Mouse (Mus musculus) forebrain, embryonic 11.5 days (tissue): ENCODE measurements around the gene Baz2b. TPM values are rescaled to one million over a fixed set of nuclear protein-coding genes. Genes with fewer than 3 reads are reported as not detected.

Experiments
- ATAC-seq: fragments of 200-750 bp; cut with Nextera tagmentation; replicated peaks from 2 replicates; pipeline ENCODE4 v1.8.0; 2017; ENCODE audit warnings: moderate TSS enrichment; ENCODE audit not compliant: low FRiP score
- DNase-seq: peaks from one replicate; pipeline ENCODE4 v3.0.0-alpha.2; 2017; ENCODE audit warnings: low spot score
- H3K27ac ChIP-seq: fragments of 300-500 bp; sonication (generic); 2 replicates; pipeline ENCODE4 v1.5.1; 2014; ENCODE audit warnings: low read depth, low read length
- H3K27me3 ChIP-seq: fragments of 300-500 bp; sonication (generic); 2 replicates; pipeline ENCODE4 v1.6.1; 2014; ENCODE audit warnings: mild to moderate bottlenecking, low read length, mixed read lengths; ENCODE audit not compliant: control insufficient read depth, insufficient read depth
- H3K36me3 ChIP-seq: fragments of 300-500 bp; sonication (generic); 2 replicates; pipeline ENCODE4 v1.6.1; 2014; ENCODE audit warnings: mild to moderate bottlenecking, low read length, moderate library complexity, mixed read lengths; ENCODE audit not compliant: control insufficient read depth, insufficient read depth
- H3K4me1 ChIP-seq: fragments of 300-500 bp; sonication (generic); replicated peaks from 2 replicates; pipeline ENCODE4 v1.6.1; 2014; ENCODE audit warnings: low read length, mixed read lengths; ENCODE audit not compliant: control insufficient read depth, insufficient read depth
- H3K4me2 ChIP-seq: fragments of 300-500 bp; sonication (generic); 2 replicates; pipeline ENCODE4 v1.6.1; 2014; ENCODE audit warnings: low read depth, mild to moderate bottlenecking, low read length, moderate library complexity, mixed read lengths; ENCODE audit not compliant: severe bottlenecking
- H3K4me3 ChIP-seq: fragments of 300-500 bp; sonication (generic); 2 replicates; pipeline ENCODE4 v1.5.1; 2014; ENCODE audit warnings: low read depth, low read length
- H3K9ac ChIP-seq: fragments of 300-500 bp; sonication (generic); 2 replicates; pipeline ENCODE4 v1.6.1; 2014; ENCODE audit warnings: low read length
- H3K9me3 ChIP-seq: fragments of 300-500 bp; sonication (generic); 2 replicates; pipeline ENCODE4 v1.6.1; 2016; ENCODE audit warnings: low read length, mixed read lengths; ENCODE audit not compliant: control insufficient read depth
- WGBS: fragments of 180-500 bp; shearing (Covaris S2); extraction: QIAGEN DNeasy Blood & Tissue Kit; methylation state at CpG from one replicate; pipeline ENCODE4 v1.1.7; 2014; 5-methylcytosine and 5-hydroxymethylcytosine counted together
- polyA plus RNA-seq: library from polyadenylated mRNA; unstranded; fragments of >200 nt; fragmentation: Nextera tagmentation; extraction: Ambion mirVana; gene quantifications from 2 replicates; pipeline ENCODE4 v1.2.1, GENCODE M21; 2014

The Baz2b gene
- polyA plus RNA-seq, 1 experiment from 2014 or later: 84.0 TPM

DNA sequence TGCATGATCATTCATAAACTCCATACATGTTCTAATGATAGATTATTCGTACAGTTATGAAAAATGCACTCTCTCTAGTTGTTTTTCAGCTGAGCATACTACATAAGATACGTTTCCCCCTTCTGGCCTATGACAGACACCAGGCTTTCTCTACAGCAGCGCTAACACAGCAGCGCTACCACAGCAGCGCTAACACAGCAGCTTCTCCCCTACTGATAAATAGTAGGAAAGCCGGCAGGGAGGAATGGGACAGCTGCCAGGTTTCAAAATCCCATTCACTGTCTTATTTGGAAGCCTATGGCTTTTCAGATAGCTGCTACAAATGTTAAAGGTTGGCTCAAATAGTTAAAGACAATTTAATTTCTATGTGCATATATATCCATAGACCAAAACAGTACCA lies 251.1 kb downstream of the Baz2b start:
- no peak for DNase-seq
- H3K4me1 ChIP-seq: no peaks in the 10 kb centered on the region

DNA sequence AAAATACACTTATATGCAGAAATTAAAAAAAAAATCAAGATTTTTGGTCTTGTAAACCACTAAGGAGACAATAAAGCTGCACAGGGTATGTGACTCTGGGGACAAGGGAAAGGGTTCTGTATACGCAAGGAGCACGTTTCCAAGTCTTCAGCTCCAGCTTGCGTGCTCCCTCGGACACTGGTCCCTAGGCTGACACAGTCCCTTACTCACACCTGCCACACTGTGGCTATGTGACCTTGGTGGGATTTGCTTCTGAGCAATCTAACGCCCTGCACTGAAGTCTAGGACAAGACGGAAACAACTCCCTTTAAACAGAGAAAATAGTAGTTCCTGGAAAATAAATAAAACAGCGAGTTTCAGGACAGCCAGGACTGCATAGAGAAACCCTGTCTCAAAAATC lies 253.7 kb downstream of the Baz2b start:
- no peak overlapping the region for H3K9ac ChIP-seq
- H3K27ac ChIP-seq: no peak overlapping the region
- H3K4me1 ChIP-seq: no peaks in the 10 kb centered on the region
- DNase-seq (no peak), ATAC-seq (no peak)
- no peak overlapping the region for H3K4me3 ChIP-seq
- H3K9me3 ChIP-seq: no peaks in the 10 kb centered on the region
- H3K27me3 ChIP-seq: no peaks in the 10 kb centered on the region
- no peak overlapping the region for H3K4me2 ChIP-seq
- WGBS: 92% methylated on average over 7 of the region's 7 CpGs
- no peaks in the 10 kb centered on the region for H3K36me3 ChIP-seq

More for the DNA sequence above, 251.1 kb downstream of the Baz2b start:
- Histone ChIP-seq H3K9me3 (no peaks in the 10 kb centered on the region), H3K4me3 (no peak overlapping the region), H3K27me3 (no peaks in the 10 kb centered on the region), H3K4me2 (no peak overlapping the region), H3K9ac (no peak overlapping the region), H3K27ac (no peak overlapping the region), H3K36me3 (no peaks in the 10 kb centered on the region)
- 83% methylated on average over 6 of the region's 6 CpGs for WGBS
- no peak for ATAC-seq

DNA sequence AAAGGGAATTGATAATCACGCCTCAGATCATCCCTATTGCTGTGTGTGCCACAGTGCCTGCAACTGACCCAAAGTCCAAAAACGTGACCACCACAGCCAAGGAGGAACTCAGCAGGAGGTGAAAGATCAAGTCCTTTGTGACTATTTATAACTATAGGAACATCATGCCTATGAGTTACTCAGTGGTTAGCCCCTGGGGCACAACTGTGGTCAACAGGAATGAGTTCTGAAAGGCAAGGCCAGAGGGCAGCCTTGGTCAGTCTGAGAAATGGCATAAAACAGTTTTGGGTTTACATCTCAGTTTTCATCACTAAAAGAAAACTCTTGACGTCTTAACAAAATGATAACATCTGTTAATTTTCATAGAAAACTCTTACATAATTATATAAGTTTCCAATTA lies 254.8 kb downstream of the Baz2b start:
- no peak overlapping the region for H3K9ac ChIP-seq
- H3K27me3 ChIP-seq: no peaks in the 10 kb centered on the region
- H3K27ac ChIP-seq: no peak overlapping the region
- DNase-seq: no peak
- H3K4me3 ChIP-seq: no peak overlapping the region
- no peaks in the 10 kb centered on the region for H3K4me1 ChIP-seq
- ATAC-seq: no peak
- no peak overlapping the region for H3K4me2 ChIP-seq
- no peaks in the 10 kb centered on the region for H3K9me3 ChIP-seq
- WGBS: 64% methylated on average over 3 of the region's 3 CpGs
- no peaks in the 10 kb centered on the region for H3K36me3 ChIP-seq

DNA sequence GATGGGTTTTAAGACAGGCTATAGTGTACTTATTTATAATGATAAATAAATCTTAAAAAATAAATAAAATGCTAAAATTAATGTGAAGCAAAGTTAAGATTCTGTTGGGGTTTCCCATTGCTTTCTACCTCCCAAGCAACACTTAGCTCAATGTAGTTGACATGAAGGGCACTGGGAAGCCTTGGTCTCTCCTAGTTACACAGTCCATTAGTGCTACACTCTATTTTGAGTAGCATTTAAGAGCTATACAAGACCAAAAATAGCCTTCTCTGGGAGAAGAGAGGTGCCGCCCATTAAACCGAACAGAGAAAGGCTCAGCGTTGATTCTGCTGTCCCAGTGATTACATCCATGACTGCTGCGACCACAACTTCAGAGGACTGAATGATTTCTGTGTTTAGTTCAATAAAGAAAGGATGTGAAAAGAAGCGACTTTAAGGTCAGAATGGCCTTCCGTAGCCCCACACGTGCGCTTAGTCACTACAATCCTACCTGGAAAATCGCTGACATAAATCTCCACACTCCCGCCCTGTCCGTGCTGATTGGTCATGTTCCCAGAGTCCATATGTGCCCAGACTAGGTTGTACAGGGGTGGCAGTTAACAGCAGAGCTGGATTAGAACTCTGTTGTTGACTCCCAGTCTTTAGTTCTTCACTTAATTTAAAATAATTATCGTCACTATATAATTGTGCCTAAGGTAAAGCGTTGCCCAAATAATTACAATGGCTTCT lies 257.2 kb downstream of the Baz2b start:
- 94% methylated on average over 13 of the region's 13 CpGs for WGBS
- H3K9ac ChIP-seq: no peak overlapping the region
- H3K36me3 ChIP-seq: no peaks in the 10 kb centered on the region; the same call in 1 of the 2 replicates
- DNase-seq: no peak
- H3K4me2 ChIP-seq: no peak overlapping the region
- no peak overlapping the region for H3K4me3 ChIP-seq
- ATAC-seq: no peak
- H3K27me3 ChIP-seq: no peaks in the 10 kb centered on the region
- no peaks in the 10 kb centered on the region for H3K9me3 ChIP-seq
- no peak overlapping the region for H3K27ac ChIP-seq
- H3K4me1 ChIP-seq: no peaks in the 10 kb centered on the region

DNA sequence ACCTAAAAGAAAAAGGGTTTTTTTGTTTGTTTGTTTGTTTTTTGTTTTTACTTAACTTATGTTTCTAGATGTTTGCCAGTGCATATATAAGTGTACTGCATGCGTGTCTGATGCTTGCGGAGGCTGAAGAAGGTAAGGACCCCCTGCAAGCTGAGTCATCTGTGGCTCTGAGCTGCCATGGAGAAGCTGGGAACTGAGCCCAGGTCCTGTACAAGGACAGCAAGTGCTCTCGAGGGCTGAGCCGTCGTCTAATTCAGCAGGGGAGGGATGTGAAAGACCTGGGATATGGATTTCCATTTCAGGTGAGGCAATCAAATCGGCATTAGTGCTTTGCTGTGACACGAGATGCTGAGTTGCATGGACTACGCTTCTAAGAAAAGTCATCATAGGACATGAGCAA lies 257.9 kb downstream of the Baz2b start:
- ATAC-seq (no peak), DNase-seq (no peak)
- Histone ChIP-seq H3K27me3 (no peaks in the 10 kb centered on the region), H3K9ac (no peak overlapping the region), H3K4me3 (no peak overlapping the region), H3K36me3 (no peaks in the 10 kb centered on the region; the same call in 1 of the 2 replicates), H3K27ac (no peak overlapping the region), H3K4me2 (no peak overlapping the region), H3K4me1 (no peaks in the 10 kb centered on the region), H3K9me3 (no peaks in the 10 kb centered on the region)
- WGBS: 93% methylated on average over 8 of the region's 8 CpGs

DNA sequence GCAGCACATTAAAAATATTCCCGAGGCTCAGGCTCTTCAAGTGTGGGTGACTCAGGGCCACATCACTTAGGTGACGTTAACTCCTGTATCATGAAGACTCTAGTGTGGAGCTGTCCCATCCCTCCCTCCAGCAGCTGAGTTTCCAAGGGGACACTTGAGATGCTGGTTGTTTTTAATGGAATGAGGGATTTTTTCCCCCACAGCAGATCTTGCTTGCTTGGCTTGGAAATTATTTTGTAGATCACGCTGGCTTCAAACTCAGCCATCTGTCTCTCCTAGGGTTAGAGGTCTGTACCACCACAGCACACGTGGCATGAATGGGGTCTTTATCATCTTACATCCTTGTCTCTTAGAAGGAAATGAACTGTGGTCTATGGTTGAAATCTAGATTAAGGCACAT lies 258.5 kb downstream of the Baz2b start:
- Histone ChIP-seq H3K36me3 (no peaks in the 10 kb centered on the region; the same call in 1 of the 2 replicates), H3K27me3 (no peaks in the 10 kb centered on the region), H3K4me1 (no peaks in the 10 kb centered on the region), H3K4me2 (no peak overlapping the region), H3K9me3 (no peaks in the 10 kb centered on the region), H3K4me3 (no peak overlapping the region), H3K9ac (no peak overlapping the region), H3K27ac (no peak overlapping the region)
- DNase-seq (no peak), ATAC-seq (no peak)
- WGBS: 87% methylated on average over 4 of the region's 4 CpGs

DNA sequence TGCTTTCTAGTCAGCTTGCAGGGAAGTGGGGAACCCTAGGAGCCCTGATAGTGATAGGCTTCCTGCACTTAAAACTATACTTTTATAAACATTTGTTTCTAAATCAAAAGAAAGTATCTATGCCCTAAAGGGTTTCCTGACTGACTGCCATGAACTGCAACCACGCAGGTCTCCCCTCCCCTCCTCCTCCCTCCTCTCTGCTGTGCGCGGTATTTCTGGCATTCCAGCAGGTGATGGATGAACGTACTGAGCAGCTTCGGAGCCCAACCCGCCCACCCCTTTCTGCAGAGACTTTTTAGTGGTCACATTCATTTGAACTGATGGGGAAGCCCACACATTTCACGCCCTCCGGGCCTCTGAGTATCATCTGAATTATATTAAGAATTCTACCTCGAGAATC lies 273.3 kb downstream of the Baz2b start:
- no peak for ATAC-seq
- WGBS: 45% methylated on average over 9 of the region's 9 CpGs

DNA sequence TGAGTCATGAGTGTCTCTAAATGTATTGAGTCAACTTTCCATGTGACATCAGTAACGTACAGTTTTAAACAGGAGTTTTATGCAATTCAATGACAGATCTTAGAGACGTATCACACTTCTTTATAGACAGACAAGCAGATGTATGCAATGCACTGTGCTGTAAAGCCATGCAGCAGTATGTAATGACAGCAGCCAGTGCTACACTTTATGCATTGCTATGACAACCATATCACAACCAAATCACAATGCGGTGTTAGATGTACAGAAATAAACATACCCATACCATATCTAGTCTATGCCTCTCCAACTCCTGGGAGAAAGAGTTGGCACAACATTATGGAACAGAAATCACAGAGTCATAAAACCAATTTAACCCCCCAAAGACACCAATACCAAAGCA lies 276.5 kb downstream of the Baz2b start:
- DNase-seq: no peak
- H3K27me3 ChIP-seq: no peaks in the 10 kb centered on the region
- no peak overlapping the region for H3K27ac ChIP-seq
- no peaks in the 10 kb centered on the region for H3K36me3 ChIP-seq
- ATAC-seq: no peak
- H3K4me1 ChIP-seq: no peaks in the 10 kb centered on the region
- H3K9ac ChIP-seq: no peak overlapping the region
- H3K4me3 ChIP-seq: no peak overlapping the region
- no peak overlapping the region for H3K4me2 ChIP-seq
- WGBS: 95% methylated on average over 3 of the region's 3 CpGs
- no peaks in the 10 kb centered on the region for H3K9me3 ChIP-seq

More for the DNA sequence above, 273.3 kb downstream of the Baz2b start:
- DNase-seq: no peak
- H3K9me3 ChIP-seq: no peaks in the 10 kb centered on the region
- no peaks in the 10 kb centered on the region for H3K4me1 ChIP-seq
- H3K9ac ChIP-seq: no peak overlapping the region
- H3K36me3 ChIP-seq: no peaks in the 10 kb centered on the region
- H3K4me3 ChIP-seq: no peak overlapping the region
- no peak overlapping the region for H3K27ac ChIP-seq
- H3K27me3 ChIP-seq: no peaks in the 10 kb centered on the region
- no peak overlapping the region for H3K4me2 ChIP-seq

DNA sequence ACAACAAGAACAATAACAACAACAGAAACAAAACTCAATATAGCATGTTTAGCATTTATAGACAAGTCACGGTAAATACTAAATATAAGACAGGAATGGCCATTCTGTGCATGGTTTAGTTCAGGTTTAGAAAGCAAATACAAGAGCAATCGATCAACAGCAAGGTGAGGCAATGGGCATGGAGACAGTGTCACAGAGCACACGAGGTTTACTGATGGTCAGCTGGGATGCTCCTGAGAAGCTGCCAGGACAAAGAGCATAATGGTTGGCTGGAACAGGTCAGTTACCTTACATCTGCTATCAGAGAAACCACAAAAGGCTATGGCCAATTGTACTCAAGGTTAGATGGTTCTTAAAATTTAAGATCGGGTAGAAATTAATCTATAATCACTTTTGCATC lies 277.4 kb downstream of the Baz2b start:
- 96% methylated on average over 4 of the region's 4 CpGs for WGBS

More for the DNA sequence above, 277.4 kb downstream of the Baz2b start:
- Histone ChIP-seq H3K27me3 (no peaks in the 10 kb centered on the region), H3K4me1 (no peaks in the 10 kb centered on the region), H3K9me3 (no peaks in the 10 kb centered on the region), H3K27ac (no peak overlapping the region), H3K4me3 (no peak overlapping the region), H3K36me3 (no peaks in the 10 kb centered on the region), H3K9ac (no peak overlapping the region), H3K4me2 (no peak overlapping the region)
- no peak for DNase-seq
- no peak for ATAC-seq
